Mouse (Mus musculus): ENCODE results near the gene Ppp5c. TPM values are rescaled to one million over a fixed set of nuclear protein-coding genes. Genes with fewer than 3 reads are reported as not detected.
A peak's percentile ranks its signal among the peaks of the same experiment; 100 is the strongest.

Gene Ppp5c
- total RNA-seq, 2 experiments from 2014 or later: 62.4 to 62.7 TPM

GRCm38 (mm10) chr7:17022176-17022575 is 5.5 kb downstream of the Ppp5c start:
- DNase-seq: no peak
- intact Hi-C loops (cut with DNase I): no loop called here

DNA sequence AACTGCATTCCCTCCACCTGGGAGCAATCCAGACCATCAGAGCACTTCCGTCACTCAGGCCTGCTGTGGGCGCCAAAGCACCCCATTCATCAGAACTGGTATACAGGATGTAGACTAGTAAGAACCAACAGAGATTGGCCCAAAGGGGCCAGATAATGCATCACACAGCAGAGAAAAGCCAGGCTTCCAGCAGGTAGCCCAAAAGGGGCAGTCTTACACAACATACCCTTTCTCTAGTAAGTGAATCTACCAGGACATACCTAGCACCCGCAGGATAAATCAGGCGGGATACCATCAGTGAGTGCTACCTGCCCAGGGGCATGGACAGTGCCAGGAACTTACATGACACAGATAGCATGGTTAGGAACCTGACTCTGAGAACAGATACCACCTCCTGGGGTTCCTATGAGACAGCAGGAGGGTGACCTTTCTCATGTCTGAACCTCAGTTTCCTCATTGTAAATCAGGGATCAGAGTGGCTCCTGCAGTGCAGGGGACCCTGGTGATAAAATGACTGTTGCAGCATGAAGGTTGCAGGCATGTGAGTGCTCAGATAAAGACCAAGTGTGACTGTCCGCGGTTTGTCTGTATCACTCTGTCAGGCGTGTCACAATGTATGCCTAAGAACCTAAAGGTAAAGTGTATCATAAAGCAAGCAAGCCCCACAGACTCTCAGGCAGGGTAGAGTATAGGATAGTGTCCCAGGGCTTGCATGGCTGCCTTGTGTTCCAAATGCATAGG is 8.1 kb downstream of the Ppp5c start:
- intact Hi-C loops (cut with DNase I): no loop called here
- DNase-seq: no peak

GRCm38 (mm10) chr7:17017921-17018320 is 9.8 kb downstream of the Ppp5c start:
- intact Hi-C loops (cut with DNase I): no loop called here
- no peak for DNase-seq

- intact Hi-C loops (cut with DNase I): no loop called here
- DNase-seq: peak; percentile 87 to 95
Observed at GRCm38 (mm10) chr7:17017036-17017435, 10.7 kb downstream of the Ppp5c start.

- intact Hi-C loops (cut with DNase I): no loop called here
- no peak for DNase-seq
Observed at GRCm38 (mm10) chr7:17015381-17015780, 12.3 kb downstream of the Ppp5c start.

DNA sequence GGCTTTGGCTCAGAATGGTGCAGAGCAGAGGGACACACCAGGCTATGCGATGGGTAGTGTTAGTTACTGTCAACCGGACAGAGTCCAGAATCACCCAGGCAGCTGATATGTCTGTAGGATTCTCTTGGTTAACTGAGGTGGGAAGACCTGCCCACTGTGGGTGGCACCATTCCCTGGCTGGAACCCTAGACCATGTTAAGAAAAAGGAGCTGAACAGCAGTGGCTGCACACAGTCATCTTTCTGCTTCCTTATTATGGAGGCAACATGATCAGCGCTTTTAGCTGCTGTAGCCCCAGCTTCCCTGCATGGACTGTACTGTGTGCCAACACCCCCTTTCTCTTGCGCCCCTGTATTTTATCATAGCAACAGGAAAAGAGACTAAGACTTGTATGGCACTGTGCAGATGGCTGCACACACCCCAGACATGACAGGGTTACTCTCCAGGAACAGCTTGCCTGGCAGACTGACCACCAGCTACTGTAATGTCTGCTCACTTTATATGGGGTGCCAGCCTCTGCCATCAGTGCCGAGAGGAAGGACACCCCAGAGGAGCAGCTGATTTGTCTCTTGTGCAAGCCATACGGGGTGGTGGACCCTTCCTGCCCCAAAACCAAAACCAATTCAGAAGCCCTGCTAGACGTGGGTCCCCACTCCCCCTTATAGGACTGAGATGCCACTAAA is 15.7 kb downstream of the Ppp5c start:
- no peak for DNase-seq
- intact Hi-C loops (cut with DNase I): no loop called here

GRCm38 (mm10) chr7:17010010-17010347 is 17.7 kb downstream of the Ppp5c start:
- intact Hi-C loops (cut with DNase I): no loop called here
- DNase-seq: no peak

- intact Hi-C loops (cut with DNase I): loop anchor here (5.0 kb wide), 1 partner anchor 43 kb away; no protein-coding TSS in a partner anchor
- no peak for DNase-seq
Observed at GRCm38 (mm10) chr7:17009326-17010009, 18.3 kb downstream of the Ppp5c start.

GRCm38 (mm10) chr7:17007300-17007699 is 20.4 kb downstream of the Ppp5c start:
- no peak for DNase-seq
- intact Hi-C loops (cut with DNase I): loop anchor here (5.0 kb wide), 1 partner anchor 45 kb away; no protein-coding TSS in a partner anchor

GRCm38 (mm10) chr7:17004716-17005115 is 23.0 kb downstream of the Ppp5c start:
- intact Hi-C loops (cut with DNase I): loop anchor here (5.0 kb wide), 1 partner anchor 48 kb away; no protein-coding TSS in a partner anchor
- no peak for DNase-seq

GRCm38 (mm10) chr7:17003230-17003960 is 24.3 kb downstream of the Ppp5c start:
- intact Hi-C loops (cut with DNase I): no loop called here
- DNase-seq: no peak

GRCm38 (mm10) chr7:17002375-17003195 is 25.1 kb downstream of the Ppp5c start:
- DNase-seq: peak; percentile 71 to 76
- intact Hi-C loops (cut with DNase I): loop anchor here (1.0 kb wide), 1 partner anchor 51 kb away; no protein-coding TSS in a partner anchor

- intact Hi-C loops (cut with DNase I): loop anchor here (1.0 kb wide), 1 partner anchor 67 kb away; no protein-coding TSS in a partner anchor
- DNase-seq: peak; percentile 82 to 93
Observed at GRCm38 (mm10) chr7:16999650-17000049, 28.1 kb downstream of the Ppp5c start.

DNA sequence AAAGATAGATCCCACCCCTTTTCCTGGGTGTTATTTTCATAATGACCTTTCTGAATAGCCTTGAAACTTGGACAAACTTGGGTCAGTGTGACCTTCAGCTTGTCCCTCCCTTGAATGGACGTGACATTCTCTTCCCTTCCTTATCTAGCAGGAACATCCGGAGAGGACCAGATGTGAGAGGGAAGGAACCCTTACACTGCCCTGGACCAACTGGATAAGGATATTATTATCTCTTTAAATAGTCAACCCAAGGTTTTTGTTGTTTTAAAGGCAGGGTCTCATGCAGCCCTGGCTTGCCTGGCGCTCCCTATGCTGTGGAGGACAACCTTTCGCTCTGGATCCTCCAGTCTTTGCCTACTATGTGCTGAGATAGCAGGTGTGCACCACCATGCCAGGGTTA is 28.5 kb downstream of the Ppp5c start:
- intact Hi-C loops (cut with DNase I): loop anchor here (1.0 kb wide), 1 partner anchor 67 kb away; no protein-coding TSS in a partner anchor
- DNase-seq: no peak

DNA sequence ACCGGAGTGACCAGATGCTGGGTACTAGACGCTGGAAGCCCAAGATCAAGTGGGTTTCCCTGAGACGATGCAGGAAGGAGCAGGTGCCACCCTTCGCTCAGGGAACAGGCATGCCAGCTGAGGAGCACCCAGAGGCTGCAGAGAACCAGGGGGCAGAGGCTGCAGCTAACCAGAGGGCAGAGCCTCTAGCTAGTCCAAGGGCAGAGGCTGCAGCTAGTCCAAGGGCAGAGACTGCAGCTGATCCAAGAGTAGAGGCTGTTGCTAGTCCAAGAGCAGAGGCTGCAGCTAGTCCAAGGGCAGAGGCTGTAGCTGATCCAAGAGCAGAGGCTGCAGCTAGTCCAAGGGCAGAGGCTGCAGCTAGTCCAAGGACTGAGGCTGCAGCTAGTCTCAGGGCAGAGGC is 32.4 kb downstream of the Ppp5c start:
- intact Hi-C loops (cut with DNase I): no loop called here
- no peak for DNase-seq

- DNase-seq: no peak
- intact Hi-C loops (cut with DNase I): no loop called here
Observed at GRCm38 (mm10) chr7:16994400-16994799, 33.3 kb downstream of the Ppp5c start.

DNA sequence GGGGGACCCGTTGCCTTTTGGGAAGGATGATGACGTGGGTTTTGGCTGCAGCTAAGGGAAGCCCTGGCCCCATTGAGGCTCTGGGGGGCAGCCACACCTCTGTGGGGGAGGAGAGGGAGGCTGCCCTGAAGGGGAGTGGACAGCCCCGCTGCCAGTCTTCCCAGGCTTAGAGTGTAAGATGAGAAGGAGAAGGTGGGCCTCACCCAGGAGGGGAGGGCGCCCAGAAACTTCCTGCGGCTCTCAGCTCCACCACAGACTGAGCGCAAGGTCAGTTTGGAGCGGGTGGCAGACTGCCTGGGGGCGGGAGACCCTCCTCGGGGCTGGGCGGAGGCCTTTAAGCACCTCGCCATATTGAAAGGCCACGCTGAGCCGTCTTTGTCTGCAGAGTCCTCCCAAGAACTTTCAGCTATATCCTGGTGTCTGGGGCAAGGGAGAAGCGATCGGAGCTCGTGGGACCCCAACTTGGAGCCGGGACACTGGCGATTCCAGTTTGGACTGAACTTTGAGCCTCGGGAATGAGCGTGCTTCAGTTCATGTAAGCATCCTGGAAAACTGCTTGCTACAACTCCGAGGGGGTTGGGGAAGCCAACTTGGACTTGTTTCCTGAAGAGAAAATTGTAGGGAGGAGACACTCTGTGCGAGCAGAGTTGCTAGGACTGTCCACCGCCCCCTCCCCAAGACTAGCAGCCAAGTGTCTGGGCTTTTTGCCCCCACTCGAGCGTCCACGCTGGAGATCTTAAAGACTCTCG is 33.9 kb downstream of the Ppp5c start:
- intact Hi-C loops (cut with DNase I): no loop called here
- peak; percentile 73 to 83 for DNase-seq

GRCm38 (mm10) chr7:16992451-16992807 is 35.3 kb downstream of the Ppp5c start, which contains the start of gene Ccdc8:
Gene Ccdc8, plus strand, starts transcription at chr7:16992708.
- DNase-seq: no peak
- intact Hi-C loops (cut with DNase I): no loop called here

All from gastrocnemius, postnatal 36 days (tissue).